Mouse (Mus musculus): ENCODE data around the gene Fnip2. TPM values are rescaled to one million over a fixed set of nuclear protein-coding genes. Genes with fewer than 3 reads are reported as not detected.

The Fnip2 gene
- polyA plus RNA-seq, 1 experiment from 2014 or later = 2.6 TPM

DNA sequence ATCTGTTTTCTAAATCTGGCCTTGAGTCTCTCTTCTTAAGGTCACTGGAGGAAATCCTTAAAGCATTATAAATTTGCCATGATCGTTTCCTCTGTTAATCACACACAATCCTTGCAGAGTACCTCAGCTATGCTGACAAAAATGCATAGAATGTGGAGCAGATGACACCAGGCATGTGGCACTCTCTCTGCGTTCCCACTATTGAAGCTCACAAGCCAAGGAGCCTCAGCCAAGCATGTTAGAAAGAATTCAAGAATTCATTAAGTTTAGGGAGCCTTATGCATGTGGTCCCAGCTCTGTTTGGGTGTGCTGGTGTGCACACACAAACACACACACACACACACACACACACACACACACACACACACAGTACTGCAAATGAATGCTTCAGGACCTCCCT, 155.9 kb downstream of the Fnip2 start:
- Histone ChIP-seq H3K4me3 (ENCODE audit: low read length) (no peak overlapping the region), H3K27ac (ENCODE audit: low read length) (no peak overlapping the region), H3K9ac (ENCODE audit: low read length) (no peak overlapping the region), H3K36me3 (ENCODE audit: control insufficient read depth, insufficient read depth) (no peaks in the 10 kb centered on the region), H3K4me2 (ENCODE audit: low read depth, low read length) (no peak overlapping the region), H3K9me3 (replicated peaks; ENCODE audit: control insufficient read depth, low read length) (no peaks in the 10 kb centered on the region), H3K4me1 (ENCODE audit: control insufficient read depth, insufficient read depth, low read length) (no peaks in the 10 kb centered on the region), H3K27me3 (ENCODE audit: control insufficient read depth, insufficient read depth, low read length) (no peaks in the 10 kb centered on the region)
- ATAC-seq (replicated peaks; ENCODE audit: extremely low read depth, insufficient read depth, low FRiP score) = no peak
- WGBS = 43% methylated on average over 2 of the region's 2 CpGs

DNA sequence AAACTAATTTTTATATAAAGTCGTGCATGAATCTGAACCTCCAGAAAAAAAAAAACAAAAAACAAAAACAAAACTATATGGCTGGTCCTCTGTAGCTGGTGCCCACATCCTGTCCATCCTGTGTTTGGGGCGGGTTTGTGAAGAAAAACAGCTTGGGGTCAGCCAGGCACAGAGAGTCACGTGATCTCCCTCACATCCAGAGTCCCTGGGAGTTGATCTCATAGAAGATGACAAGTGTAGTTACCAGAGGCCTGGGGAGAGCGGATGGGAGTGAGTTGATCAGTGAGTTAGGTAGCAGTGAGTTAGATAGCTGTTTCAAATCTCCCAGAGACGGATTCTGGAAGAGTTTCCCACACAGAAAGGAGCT, 157.0 kb downstream of the Fnip2 start:
- Histone ChIP-seq H3K27me3 (ENCODE audit: control insufficient read depth, insufficient read depth, low read length) (no peaks in the 10 kb centered on the region), H3K4me2 (ENCODE audit: low read depth, low read length) (no peak overlapping the region), H3K9ac (ENCODE audit: low read length) (no peak overlapping the region), H3K27ac (ENCODE audit: low read length) (no peak overlapping the region), H3K4me3 (ENCODE audit: low read length) (no peak overlapping the region), H3K4me1 (ENCODE audit: control insufficient read depth, insufficient read depth, low read length) (no peaks in the 10 kb centered on the region), H3K9me3 (replicated peaks; ENCODE audit: control insufficient read depth, low read length) (no peaks in the 10 kb centered on the region), H3K36me3 (ENCODE audit: control insufficient read depth, insufficient read depth) (no peaks in the 10 kb centered on the region)
- no peak for ATAC-seq (replicated peaks; ENCODE audit: extremely low read depth, insufficient read depth, low FRiP score)
- 49% methylated on average over 5 of the region's 5 CpGs for WGBS

DNA sequence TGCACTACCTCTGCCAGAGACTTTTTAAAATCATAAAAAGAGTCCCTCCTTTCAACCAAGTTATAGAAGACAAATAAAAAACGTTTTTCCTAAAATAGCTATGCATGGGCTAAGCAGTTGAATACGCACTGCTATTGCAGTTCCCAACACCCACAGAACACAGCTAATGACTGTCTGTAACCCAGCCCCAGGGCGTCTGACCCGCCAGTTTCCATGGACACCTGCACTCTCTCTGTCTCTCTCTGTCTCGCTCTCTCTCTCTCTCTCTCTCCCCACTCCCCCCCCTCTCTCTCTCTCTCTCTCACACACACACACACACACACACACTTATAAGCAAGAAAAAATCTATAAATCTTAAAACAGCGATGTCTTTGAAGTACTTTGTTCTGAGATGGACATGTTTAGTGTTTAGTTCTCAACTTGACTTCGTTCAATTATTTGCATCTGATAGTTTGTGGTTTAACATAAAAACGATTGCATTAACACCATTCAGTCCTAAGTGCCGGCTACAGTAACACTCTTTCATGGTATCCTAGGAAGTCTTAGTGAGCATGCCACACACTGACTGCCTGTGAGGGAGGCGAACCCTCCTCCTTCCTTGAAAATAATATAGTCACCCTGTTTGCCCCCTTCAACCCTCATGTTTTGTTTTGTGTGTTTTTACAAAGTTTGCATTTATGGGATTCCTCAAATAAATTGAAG, 157.5 kb downstream of the Fnip2 start:
- H3K27me3 ChIP-seq (ENCODE audit: control insufficient read depth, insufficient read depth, low read length) = no peaks in the 10 kb centered on the region
- no peaks in the 10 kb centered on the region for H3K4me1 ChIP-seq (ENCODE audit: control insufficient read depth, insufficient read depth, low read length)
- H3K4me3 ChIP-seq (ENCODE audit: low read length) = no peak overlapping the region
- H3K36me3 ChIP-seq (ENCODE audit: control insufficient read depth, insufficient read depth) = no peaks in the 10 kb centered on the region
- H3K9ac ChIP-seq (ENCODE audit: low read length) = no peak overlapping the region
- 44% methylated on average over 10 of the region's 10 CpGs for WGBS
- no peaks in the 10 kb centered on the region for H3K9me3 ChIP-seq (replicated peaks; ENCODE audit: control insufficient read depth, low read length)
- no peak overlapping the region for H3K4me2 ChIP-seq (ENCODE audit: low read depth, low read length)
- no peak for ATAC-seq (replicated peaks; ENCODE audit: extremely low read depth, insufficient read depth, low FRiP score)
- H3K27ac ChIP-seq (ENCODE audit: low read length) = no peak overlapping the region

- Histone ChIP-seq H3K9ac (ENCODE audit: low read length) (no peak overlapping the region), H3K4me1 (ENCODE audit: control insufficient read depth, insufficient read depth, low read length) (no peaks in the 10 kb centered on the region), H3K27me3 (ENCODE audit: control insufficient read depth, insufficient read depth, low read length) (no peaks in the 10 kb centered on the region), H3K4me3 (ENCODE audit: low read length) (no peak overlapping the region), H3K36me3 (ENCODE audit: control insufficient read depth, insufficient read depth) (no peaks in the 10 kb centered on the region), H3K4me2 (ENCODE audit: low read depth, low read length) (no peak overlapping the region), H3K9me3 (replicated peaks; ENCODE audit: control insufficient read depth, low read length) (no peaks in the 10 kb centered on the region), H3K27ac (ENCODE audit: low read length) (no peak overlapping the region)
- WGBS = 58% methylated on average over 4 of the region's 4 CpGs
- no peak for ATAC-seq (replicated peaks; ENCODE audit: extremely low read depth, insufficient read depth, low FRiP score)
These were observed 159.1 kb downstream of the Fnip2 start for GRCm38 (mm10) chr3:79408546-79408945.

Other genes with a start within 250 kb of the Fnip2 start
- gene Gm17359, start 231.1 kb downstream of the Fnip2 start, polyA plus RNA-seq (2015; fragmentation: Nextera tagmentation; extraction: Ambion mirVana) = not detected in 2 replicates
- gene Ppid, start 23.5 kb upstream of the Fnip2 start, polyA plus RNA-seq (2015; fragmentation: Nextera tagmentation; extraction: Ambion mirVana) = 99.8 and 119 TPM in 2 replicates
- gene 4930579G24Rik, start 61.3 kb upstream of the Fnip2 start, polyA plus RNA-seq (2015; fragmentation: Nextera tagmentation; extraction: Ambion mirVana) = 21.6 and 27.6 TPM in 2 replicates
- gene Etfdh, start 61.7 kb upstream of the Fnip2 start, polyA plus RNA-seq (2015; fragmentation: Nextera tagmentation; extraction: Ambion mirVana) = 227 and 228 TPM in 2 replicates
- 12.4 and 15.1 TPM in 2 replicates for gene Rxfp1, start 170.1 kb upstream of the Fnip2 start, polyA plus RNA-seq (2015; fragmentation: Nextera tagmentation; extraction: Ambion mirVana)

All from heart, embryonic 16.5 days (tissue).